Mouse (Mus musculus): ENCODE data around the gene Dhdh. TPM values are rescaled to one million over a fixed set of nuclear protein-coding genes. Genes with fewer than 3 reads are reported as not detected.
"Not testable (repeated sequence)": the region's sequence is repeated elsewhere in the genome, so short reads cannot be mapped to it uniquely, and the experiment has no call there.

The Dhdh gene
- total and polyA plus RNA-seq, 3 experiments = 6.4 to 8.9 (median 8.2) TPM

DNA sequence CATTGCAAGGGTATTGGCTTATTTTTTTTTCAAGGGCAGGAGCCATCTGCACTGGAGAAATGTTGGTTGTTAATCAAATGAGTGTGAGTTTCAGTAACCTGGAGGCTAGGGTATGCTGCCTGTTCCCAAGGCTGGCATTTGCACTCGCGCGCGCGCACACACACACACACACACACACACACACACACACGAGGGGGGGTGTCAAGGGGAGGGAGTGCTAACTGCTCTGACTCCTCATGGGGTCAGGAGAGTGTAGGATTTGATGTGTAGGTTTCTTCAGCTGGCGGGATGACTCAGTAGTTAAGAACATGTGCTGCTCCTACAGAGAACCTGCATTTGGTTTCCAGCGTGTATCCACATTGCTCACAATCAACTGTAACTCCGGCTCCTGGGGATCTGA lies 2.2 kb upstream of the Dhdh start:
- Histone ChIP-seq H3K4me1 (ENCODE audit: control insufficient read depth, insufficient read depth, low read length) (peaks cover 4% of the 10 kb centered on the region), H3K36me3 (ENCODE audit: control insufficient read depth, insufficient read depth, low read length) (no peaks in the 10 kb centered on the region), H3K27me3 (ENCODE audit: control insufficient read depth, insufficient read depth, low read length) (no peaks in the 10 kb centered on the region), H3K9ac (ENCODE audit: low read depth, low read length) (no peak overlapping the region), H3K79me2 (replicated peaks; ENCODE audit: control insufficient read depth, insufficient read depth, low read length) (no peaks in the 10 kb centered on the region), H3K27ac (peak overlapping the region; percentile 41; the same call in 1 of the 2 replicates), H3K4me3 (no peak overlapping the region)
- intact Hi-C loops (cut with DNase I) = no loop called here
- no peak for DNase-seq
- WGBS = 54% methylated on average over 9 of the region's 9 CpGs
- TF ChIP-seq CTCF (IDR thresholded peaks at IDR 0.05) (no peak), POLR2A (IDR thresholded peaks at IDR 0.05; ENCODE audit: insufficient read depth, low read depth, low read length) (no peak), EP300 (IDR thresholded peaks at IDR 0.05; ENCODE audit: insufficient read depth, low read depth, low read length) (no peak)

DNA sequence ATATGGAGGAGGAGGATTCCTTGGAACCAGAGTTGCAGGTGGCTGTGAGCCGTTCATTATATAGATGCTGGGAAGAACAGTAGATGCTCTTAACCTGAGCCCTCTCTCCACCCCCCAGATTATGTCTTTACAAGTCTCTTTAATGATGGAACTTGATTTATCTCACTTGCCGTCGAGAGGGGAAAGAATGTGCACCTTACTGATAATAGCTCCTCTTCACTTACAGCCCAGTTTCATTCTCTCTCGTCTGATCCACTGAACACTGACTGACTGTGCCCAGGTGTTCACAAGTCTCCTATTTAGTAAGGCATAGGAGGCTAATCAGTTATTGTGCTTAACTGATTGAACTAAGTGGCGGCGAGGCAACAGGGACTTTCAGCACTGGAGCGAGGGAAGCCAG lies 973 bp upstream of the Dhdh start:
- 73% methylated on average over 7 of the region's 7 CpGs for WGBS
- H3K4me1 ChIP-seq (ENCODE audit: control insufficient read depth, insufficient read depth, low read length) = peaks cover 4% of the 10 kb centered on the region
- TF ChIP-seq CTCF (IDR thresholded peaks at IDR 0.05) = no peak
- no peak for DNase-seq
- no peak overlapping the region for H3K4me3 ChIP-seq
- intact Hi-C loops (cut with DNase I) = no loop called here
- H3K27ac ChIP-seq = no peak overlapping the region
- no peaks in the 10 kb centered on the region for H3K36me3 ChIP-seq (ENCODE audit: control insufficient read depth, insufficient read depth, low read length)
- no peaks in the 10 kb centered on the region for H3K27me3 ChIP-seq (ENCODE audit: control insufficient read depth, insufficient read depth, low read length)
- H3K9ac ChIP-seq (ENCODE audit: low read depth, low read length) = no peak overlapping the region
- no peaks in the 10 kb centered on the region for H3K79me2 ChIP-seq (replicated peaks; ENCODE audit: control insufficient read depth, insufficient read depth, low read length)

DNA sequence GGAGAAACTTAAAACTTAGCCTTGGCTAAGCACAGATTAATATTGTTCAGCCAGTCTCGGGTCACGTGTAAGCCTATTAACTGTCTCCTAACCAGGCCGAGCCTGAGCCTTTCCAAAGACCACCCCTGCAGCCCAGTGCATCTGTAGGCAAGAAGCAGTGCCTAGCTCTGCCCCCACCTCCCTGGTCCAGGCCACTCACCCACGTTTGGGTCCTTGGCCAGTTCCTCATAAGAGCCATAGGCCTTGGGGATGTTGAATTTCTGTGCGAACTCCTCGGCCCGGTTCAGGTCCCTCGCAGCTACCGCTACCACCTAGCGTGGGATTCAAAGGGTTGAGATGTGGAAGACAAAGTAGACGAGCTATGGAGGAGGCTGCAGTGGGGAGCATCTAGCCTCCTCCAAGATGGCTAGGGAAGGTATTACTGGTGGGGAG lies 728 bp downstream of the Dhdh start:
- Histone ChIP-seq H3K27me3 (ENCODE audit: control insufficient read depth, insufficient read depth, low read length) (no peaks in the 10 kb centered on the region), H3K36me3 (ENCODE audit: control insufficient read depth, insufficient read depth, low read length) (no peaks in the 10 kb centered on the region), H3K79me2 (replicated peaks; ENCODE audit: control insufficient read depth, insufficient read depth, low read length) (no peaks in the 10 kb centered on the region), H3K4me3 (no peak overlapping the region), H3K9ac (ENCODE audit: low read depth, low read length) (no peak overlapping the region), H3K27ac (no peak overlapping the region; the same call in 1 of the 2 replicates), H3K4me1 (ENCODE audit: control insufficient read depth, insufficient read depth, low read length) (peaks cover 1% of the 10 kb centered on the region; the same call in 1 of the 2 replicates)
- DNase-seq = no peak
- TF ChIP-seq POLR2A (IDR thresholded peaks at IDR 0.05; ENCODE audit: insufficient read depth, low read depth, low read length) (no peak), CTCF (IDR thresholded peaks at IDR 0.05) (no peak), EP300 (IDR thresholded peaks at IDR 0.05; ENCODE audit: insufficient read depth, low read depth, low read length) (no peak)
- 71% methylated on average over 11 of the region's 11 CpGs for WGBS
- intact Hi-C loops (cut with DNase I) = no loop called here

DNA sequence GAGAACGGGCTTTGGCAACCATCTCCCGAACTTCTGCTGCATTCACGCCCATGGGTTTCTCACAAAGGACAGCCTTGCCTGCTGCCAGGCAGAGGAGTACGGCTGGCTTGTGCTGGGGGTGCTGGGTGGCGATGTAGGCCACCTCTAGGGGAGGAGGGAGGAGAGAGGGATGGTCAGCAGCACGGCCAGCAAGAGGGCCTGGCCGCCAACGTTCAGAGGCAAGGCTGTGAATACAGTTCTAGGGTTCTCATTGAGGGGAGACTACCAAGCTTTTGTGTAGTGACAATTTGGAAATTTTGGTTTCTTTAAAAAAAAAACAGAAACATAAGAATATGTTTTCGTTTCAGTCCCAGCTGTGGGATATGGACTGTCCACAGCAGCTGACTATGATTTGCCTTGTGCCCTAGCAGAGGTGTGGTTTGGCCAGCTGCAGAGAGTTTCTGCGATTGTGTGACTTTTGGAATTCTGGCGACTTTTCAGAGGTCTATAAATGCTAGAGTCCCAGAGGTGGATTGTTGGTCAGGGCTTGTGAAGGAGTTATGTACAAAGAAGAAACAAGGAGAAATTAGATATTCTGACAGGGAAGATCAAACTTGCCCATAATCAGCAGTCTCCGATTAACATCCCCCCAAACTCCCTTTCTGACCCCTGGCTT lies 1.7 kb downstream of the Dhdh start, which contains the start of gene Gm45808:
TSS of gene Gm45808 (minus strand) at position 51 of the 655 bp plus-strand sequence.
- H3K27ac ChIP-seq = no peak within 1 kb of the TSS
- H3K4me3 ChIP-seq = no peak within 1 kb of the TSS
- no peaks in the 10 kb centered on the region for H3K27me3 ChIP-seq (ENCODE audit: control insufficient read depth, insufficient read depth, low read length)
- intact Hi-C loops (cut with DNase I) = no loop called here
- no peaks in the 10 kb centered on the region for H3K36me3 ChIP-seq (ENCODE audit: control insufficient read depth, insufficient read depth, low read length)
- H3K9ac ChIP-seq (ENCODE audit: low read depth, low read length) = no peak within 1 kb of the TSS
- TF ChIP-seq POLR2A (IDR thresholded peaks at IDR 0.05; ENCODE audit: insufficient read depth, low read depth, low read length) (no peak), EP300 (IDR thresholded peaks at IDR 0.05; ENCODE audit: insufficient read depth, low read depth, low read length) (no peak), CTCF (IDR thresholded peaks at IDR 0.05) (no peak)
- no peak for DNase-seq
- 79% methylated on average over 12 of the region's 12 CpGs for WGBS
- H3K4me1 ChIP-seq (ENCODE audit: control insufficient read depth, insufficient read depth, low read length) = peaks cover 1% of the 10 kb centered on the region; the same call in 1 of the 2 replicates
- no peaks in the 10 kb centered on the region for H3K79me2 ChIP-seq (replicated peaks; ENCODE audit: control insufficient read depth, insufficient read depth, low read length)

DNA sequence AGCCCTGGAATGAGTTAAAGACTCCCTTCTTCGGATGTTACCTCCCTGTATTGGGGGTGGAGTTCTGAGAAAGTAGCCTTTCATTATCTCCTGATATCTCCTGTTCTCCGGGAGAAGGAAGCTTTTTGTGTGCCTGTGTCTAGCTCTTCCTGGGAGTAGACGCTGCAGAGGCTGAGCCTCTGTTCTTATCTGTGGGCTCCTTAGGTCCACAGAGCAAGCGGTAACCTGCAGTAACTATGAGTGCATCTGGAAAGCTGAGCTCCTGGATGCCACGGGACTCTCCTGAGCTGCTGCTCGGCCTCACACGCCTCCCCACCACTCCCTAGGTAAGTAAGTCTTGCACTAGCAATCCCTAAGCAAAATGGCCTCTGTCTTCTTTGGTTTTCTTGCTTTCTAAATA lies 2.4 kb downstream of the Dhdh start:
- Histone ChIP-seq H3K27me3 (ENCODE audit: control insufficient read depth, insufficient read depth, low read length) (no peaks in the 10 kb centered on the region), H3K79me2 (replicated peaks; ENCODE audit: control insufficient read depth, insufficient read depth, low read length) (no peaks in the 10 kb centered on the region), H3K4me1 (ENCODE audit: control insufficient read depth, insufficient read depth, low read length) (peaks cover 1% of the 10 kb centered on the region; the same call in 1 of the 2 replicates), H3K9ac (ENCODE audit: low read depth, low read length) (no peak overlapping the region), H3K36me3 (ENCODE audit: control insufficient read depth, insufficient read depth, low read length) (no peaks in the 10 kb centered on the region), H3K27ac (no peak overlapping the region), H3K4me3 (no peak overlapping the region)
- intact Hi-C loops (cut with DNase I) = no loop called here
- no peak for DNase-seq
- no peak for TF ChIP-seq EP300 (IDR thresholded peaks at IDR 0.05; ENCODE audit: insufficient read depth, low read depth, low read length)
- TF ChIP-seq POLR2A (IDR thresholded peaks at IDR 0.05; ENCODE audit: insufficient read depth, low read depth, low read length) = no peak
- no peak for TF ChIP-seq CTCF (IDR thresholded peaks at IDR 0.05)
- 57% methylated on average over 7 of the region's 7 CpGs for WGBS

DNA sequence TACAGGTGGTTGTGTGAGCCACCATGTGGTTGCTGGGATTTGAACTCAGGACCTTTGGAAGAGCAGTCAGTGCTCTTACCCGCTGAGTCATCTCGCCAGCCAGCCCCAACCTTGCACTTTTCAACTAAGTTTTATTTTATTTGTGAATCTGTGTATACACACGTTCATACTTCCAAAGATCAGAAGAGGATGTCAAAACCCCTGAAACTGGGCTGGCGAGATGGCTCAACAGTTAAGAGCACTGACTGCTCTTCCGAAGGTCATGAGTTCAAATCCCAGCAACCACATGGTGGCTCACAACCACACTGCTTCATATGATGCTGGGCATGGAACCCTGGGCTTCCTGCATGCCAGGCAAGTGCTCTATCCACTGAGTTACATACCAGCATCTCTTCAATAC lies 3.6 kb downstream of the Dhdh start:
- H3K36me3 ChIP-seq (ENCODE audit: control insufficient read depth, insufficient read depth, low read length); H3K4me1 ChIP-seq (ENCODE audit: control insufficient read depth, insufficient read depth, low read length); H3K9ac ChIP-seq (ENCODE audit: low read depth, low read length); DNase-seq; H3K79me2 ChIP-seq (replicated peaks; ENCODE audit: control insufficient read depth, insufficient read depth, low read length); H3K27ac ChIP-seq; intact Hi-C loops (cut with DNase I); H3K27me3 ChIP-seq (ENCODE audit: control insufficient read depth, insufficient read depth, low read length); H3K4me3 ChIP-seq: not testable (repeated sequence)
- WGBS = 92% methylated on average over 5 of the region's 5 CpGs
